Mouse (Mus musculus) subcutaneous adipose tissue, adult 2 months (tissue): ENCODE results near the gene Defa37. TPM values are rescaled to one million over a fixed set of nuclear protein-coding genes. Genes with fewer than 3 reads are reported as not detected.

ENCODE experiments used
- polyA plus RNA-seq: library from polyadenylated mRNA; depleted of rRNA; stranded (reverse); fragments of >200 nt; gene quantifications from 2 replicates; pipeline ENCODE4 v1.2.3, GENCODE M21; 2012; ENCODE audit warnings: low replicate concordance; rRNA removed

The Defa37 gene
- not detected in 2 replicates for polyA plus RNA-seq

DNA sequence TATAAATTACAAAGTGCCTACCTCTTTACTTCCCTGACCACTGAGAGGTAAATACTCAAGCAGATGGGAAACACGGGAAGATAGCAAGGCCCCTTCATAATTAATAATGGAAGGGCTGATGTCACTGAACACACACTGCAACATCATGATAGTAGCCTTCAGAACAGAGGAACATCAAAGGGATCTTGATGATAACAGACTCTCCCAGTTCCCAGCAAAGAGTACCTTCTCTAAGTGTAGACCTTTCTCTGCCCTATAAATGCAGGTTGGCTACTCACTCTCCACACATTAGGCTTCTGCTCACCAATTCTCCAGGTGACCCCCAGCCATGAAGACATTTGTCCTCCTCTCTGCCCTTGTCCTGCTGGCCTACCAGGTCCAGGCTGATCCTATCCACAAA, at the start of gene Defa37:
Defa37 (plus strand) TSS at position 301 of the 400 bp plus-strand sequence.

GRCm38 (mm10) chr8:21528732-21529131, 36.5 kb upstream of the Defa37 start, which contains the start of gene Defa32:
Gene Defa32, plus strand, starts transcription at chr8:21529032.

DNA sequence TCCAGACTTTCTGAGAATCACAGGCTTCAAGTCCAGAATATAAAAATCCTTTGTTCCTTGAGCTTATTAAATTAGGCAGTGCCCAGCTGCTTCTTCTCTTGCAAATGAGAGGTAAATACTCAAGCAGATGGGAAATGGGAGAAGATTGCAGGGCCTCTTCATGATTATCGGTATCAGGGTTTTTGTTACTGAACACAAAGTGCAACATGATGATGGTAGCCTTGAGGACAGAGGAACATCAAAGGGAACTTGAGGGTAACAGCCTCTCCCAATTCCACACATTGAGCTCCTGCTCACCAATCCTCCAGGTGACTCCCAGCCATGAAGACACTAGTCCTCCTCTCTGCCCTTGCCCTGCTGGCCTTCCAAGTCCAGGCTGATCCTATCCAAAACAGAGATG, 17.5 kb downstream of the Defa37 start, which contains the start of gene Defa28:
Defa28 (plus strand) TSS at position 301 of the 400 bp plus-strand sequence.

DNA sequence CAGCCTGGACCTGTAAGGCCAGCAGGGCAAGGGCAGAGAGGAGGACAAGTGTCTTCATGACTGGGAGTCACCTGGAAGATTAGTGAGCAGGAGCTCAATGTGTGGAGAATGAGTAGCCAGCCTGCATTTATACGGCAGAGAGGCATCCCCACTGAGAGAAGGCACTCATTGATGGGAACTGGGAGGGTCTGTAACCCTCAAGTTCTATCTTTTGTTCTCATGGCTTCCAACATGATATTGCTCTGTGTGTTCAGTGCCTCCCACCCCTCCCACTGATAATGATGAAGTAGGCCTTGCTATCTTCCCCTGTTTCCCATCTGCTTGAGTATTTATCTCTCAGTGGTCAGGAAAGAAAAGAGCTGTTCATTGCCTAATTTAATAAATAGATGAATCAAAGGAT, 29.2 kb downstream of the Defa37 start, which contains the start of gene Gm7861:
Gm7861 (minus strand) TSS at position 101 of the 400 bp plus-strand sequence.

Other genes starting within 250 kb of the Defa37 start
- gene Defa27, start 249.8 kb upstream of the Defa37 start, polyA plus RNA-seq: not detected in 2 replicates
- not detected in 2 replicates for gene Defa29, start 238.4 kb upstream of the Defa37 start, polyA plus RNA-seq
- not detected in 2 replicates for gene Defa2, start 186.9 kb upstream of the Defa37 start, polyA plus RNA-seq
- not detected in 2 replicates for gene Defa33, start 173.6 kb upstream of the Defa37 start, polyA plus RNA-seq
- not detected in 2 replicates for gene Defa36, start 138.0 kb upstream of the Defa37 start, polyA plus RNA-seq
- gene Gm7849, start 108.8 kb upstream of the Defa37 start, polyA plus RNA-seq: not detected in 2 replicates
- gene Defa20, start 56.1 kb upstream of the Defa37 start, polyA plus RNA-seq: not detected in 2 replicates
- not detected in 2 replicates for gene Defa32, start 36.4 kb upstream of the Defa37 start, polyA plus RNA-seq
- gene Defa28, start 17.6 kb downstream of the Defa37 start, polyA plus RNA-seq: not detected in 2 replicates
- gene Gm7861, start 29.1 kb downstream of the Defa37 start, polyA plus RNA-seq: not detected in 2 replicates
- not detected in 2 replicates for gene Defa26, start 52.8 kb downstream of the Defa37 start, polyA plus RNA-seq
- gene Defa17, start 90.4 kb downstream of the Defa37 start, polyA plus RNA-seq: not detected in 2 replicates
- not detected in 2 replicates for gene Defa34, start 100.4 kb downstream of the Defa37 start, polyA plus RNA-seq
- gene AY761184, start 138.3 kb downstream of the Defa37 start, polyA plus RNA-seq: not detected in 2 replicates
- not detected in 2 replicates for gene Defa24, start 169.1 kb downstream of the Defa37 start, polyA plus RNA-seq